Mouse (Mus musculus) myocyte (in vitro differentiated cells): ENCODE data around the gene Zfp574. TPM values are rescaled to one million over a fixed set of nuclear protein-coding genes. Genes with fewer than 3 reads are reported as not detected.

Experiments
- H3K27me3 ChIP-seq: one replicate; pipeline ENCODE4 v1.6.1; 2011; ENCODE audit not compliant: control insufficient read depth, insufficient read depth, insufficient read length
- H3K36me3 ChIP-seq: one replicate; pipeline ENCODE4 v1.6.1; 2011; ENCODE audit not compliant: control insufficient read depth, insufficient read depth
- H3K4me2 ChIP-seq: one replicate; pipeline ENCODE4 v1.6.1; 2011; ENCODE audit warnings: low read depth, control low read depth
- H3K4me3 ChIP-seq: one replicate; pipeline ENCODE4 v1.5.1; 2011; ENCODE audit warnings: mild to moderate bottlenecking, control low read depth, moderate library complexity
- H3K79me2 ChIP-seq: one replicate; pipeline ENCODE4 v1.6.1; 2011; ENCODE audit not compliant: control insufficient read depth, insufficient read depth
- H3ac ChIP-seq: one replicate; pipeline ENCODE4 v1.6.1; 2011; ENCODE audit not compliant: control insufficient read depth, insufficient read length
- CEBPB ChIP-seq: IDR thresholded peaks from 2 replicates; pipeline ENCODE4 v1.6.1; 2011; ENCODE audit warnings: mild to moderate bottlenecking, moderate library complexity; ENCODE audit not compliant: poor library complexity, insufficient read depth, severe bottlenecking
- E2F4 ChIP-seq: IDR thresholded peaks from one replicate; pipeline ENCODE4 v1.6.1; 2011; ENCODE audit warnings: mild to moderate bottlenecking, control low read depth, moderate library complexity; ENCODE audit not compliant: insufficient read depth
- MAX ChIP-seq: IDR thresholded peaks from one replicate; pipeline ENCODE4 v1.6.1; 2011; ENCODE audit warnings: low read depth, mild to moderate bottlenecking, control low read depth
- MYOD1 ChIP-seq, 3 experiments: IDR thresholded peaks; one replicate each; pipeline ENCODE4 v1.6.1; 2011; ENCODE audit warnings: control low read depth in 2 of 3, low read depth in 2 of 3, mild to moderate bottlenecking in 2 of 3, moderate library complexity in 1 of 3; ENCODE audit not compliant: insufficient read length in 2 of 3, control insufficient read depth in 1 of 3
- MYOG ChIP-seq, 3 experiments: IDR thresholded peaks; one replicate each; pipeline ENCODE4 v1.6.1; 2011; ENCODE audit warnings: control low read depth in 2 of 3, low read depth in 2 of 3, mild to moderate bottlenecking in 2 of 3; ENCODE audit not compliant: insufficient read length in 2 of 3, control insufficient read depth in 1 of 3, insufficient read depth in 1 of 3
- POLR2A ChIP-seq: IDR thresholded peaks from one replicate; pipeline ENCODE4 v1.6.1; 2011; ENCODE audit warnings: low read depth, mild to moderate bottlenecking, control low read depth, moderate library complexity; ENCODE audit not compliant: insufficient read length
- POLR2AphosphoS2 ChIP-seq: IDR thresholded peaks from one replicate; pipeline ENCODE4 v1.6.1; 2011; ENCODE audit warnings: low read depth, control low read depth; ENCODE audit not compliant: insufficient read length
- REST ChIP-seq: IDR thresholded peaks from one replicate; pipeline ENCODE4 v1.6.1; 2011; ENCODE audit warnings: mild to moderate bottlenecking, control low read depth, moderate library complexity; ENCODE audit not compliant: insufficient read depth, insufficient read length
- SRF ChIP-seq: IDR thresholded peaks from one replicate; pipeline ENCODE4 v1.6.1; 2011; ENCODE audit warnings: low read depth; ENCODE audit not compliant: control insufficient read depth, insufficient read length
- TCF12 ChIP-seq: IDR thresholded peaks from one replicate; pipeline ENCODE4 v1.6.1; 2011; ENCODE audit warnings: mild to moderate bottlenecking, control low read depth; ENCODE audit not compliant: poor library complexity, insufficient read depth, severe bottlenecking
- TCF3 ChIP-seq: IDR thresholded peaks from one replicate; pipeline ENCODE4 v1.6.1; 2011; ENCODE audit warnings: low read depth, control low read depth; ENCODE audit not compliant: insufficient read length
- USF1 ChIP-seq: IDR thresholded peaks from one replicate; pipeline ENCODE4 v1.6.1; 2011; ENCODE audit warnings: low read depth, mild to moderate bottlenecking, control low read depth, moderate library complexity
- polyA plus RNA-seq: library from polyadenylated mRNA; unstranded; fragments of >200 nt; fragmentation: generic; extraction: Trizol; gene quantifications from one replicate; pipeline ENCODE4 v1.2.1, GENCODE M21; 2012; ENCODE audit warnings: missing spikeins

The Zfp574 gene
- polyA plus RNA-seq, 1 experiment = 10.8 TPM

- Histone ChIP-seq H3ac (no peak overlapping the region), H3K4me2 (no peak overlapping the region), H3K36me3 (no peaks in the 10 kb centered on the region), H3K27me3 (no peaks in the 10 kb centered on the region), H3K79me2 (no peaks in the 10 kb centered on the region), H3K4me3 (no peak overlapping the region)
- TF ChIP-seq TCF3 (no peak), USF1 (no peak), CEBPB (no peak), TCF12 (no peak), REST (no peak), POLR2A (no peak), POLR2AphosphoS2 (no peak)
Observed at GRCm38 (mm10) chr7:25049295-25049930, 23.0 kb upstream of the Zfp574 start.

- H3K79me2 ChIP-seq = no peaks in the 10 kb centered on the region
- H3ac ChIP-seq = no peak overlapping the region
- TF ChIP-seq REST (no peak), SRF (no peak), USF1 (no peak), TCF12 (no peak), E2F4 (no peak), POLR2AphosphoS2 (no peak), CEBPB (no peak), TCF3 (no peak), POLR2A (no peak)
- no peak overlapping the region for H3K4me3 ChIP-seq
- H3K36me3 ChIP-seq = no peaks in the 10 kb centered on the region
- H3K27me3 ChIP-seq = no peaks in the 10 kb centered on the region
- H3K4me2 ChIP-seq = no peak overlapping the region
Observed at GRCm38 (mm10) chr7:25052587-25052986, 19.8 kb upstream of the Zfp574 start.

- H3K4me2 ChIP-seq = no peak overlapping the region
- no peak overlapping the region for H3ac ChIP-seq
- TF ChIP-seq POLR2AphosphoS2 (no peak), USF1 (no peak), POLR2A (no peak), E2F4 (no peak), MYOG (IDR thresholded peaks at IDR 0.05; ENCODE audit: control insufficient read depth in 1 of 3, insufficient read depth in 1 of 3, insufficient read length in 2 of 3, low read depth in 2 of 3) (no peak), TCF3 (no peak), MYOD1 (IDR thresholded peaks at IDR 0.05; ENCODE audit: control insufficient read depth in 1 of 3, insufficient read length in 2 of 3, low read depth in 2 of 3) (no peak)
- no peaks in the 10 kb centered on the region for H3K79me2 ChIP-seq
- H3K4me3 ChIP-seq = no peak overlapping the region
- H3K36me3 ChIP-seq = no peaks in the 10 kb centered on the region
- H3K27me3 ChIP-seq = no peaks in the 10 kb centered on the region
Observed at GRCm38 (mm10) chr7:25056951-25057350, 15.4 kb upstream of the Zfp574 start.

- no peak overlapping the region for H3ac ChIP-seq
- H3K4me2 ChIP-seq = no peak overlapping the region
- H3K79me2 ChIP-seq = no peaks in the 10 kb centered on the region
- H3K27me3 ChIP-seq = no peaks in the 10 kb centered on the region
- H3K4me3 ChIP-seq = no peak overlapping the region
- no peaks in the 10 kb centered on the region for H3K36me3 ChIP-seq
- TF ChIP-seq POLR2AphosphoS2 (no peak), E2F4 (no peak), CEBPB (no peak), MYOD1 (IDR thresholded peaks at IDR 0.05; ENCODE audit: control insufficient read depth in 1 of 3, insufficient read length in 2 of 3, low read depth in 2 of 3) (no peak), TCF3 (no peak), MAX (no peak), USF1 (no peak), TCF12 (no peak), SRF (no peak), MYOG (IDR thresholded peaks at IDR 0.05; ENCODE audit: control insufficient read depth in 1 of 3, insufficient read depth in 1 of 3, insufficient read length in 2 of 3, low read depth in 2 of 3) (no peak), REST (no peak), POLR2A (no peak)
Observed at GRCm38 (mm10) chr7:25057888-25058287, 14.5 kb upstream of the Zfp574 start.

- no peaks in the 10 kb centered on the region for H3K79me2 ChIP-seq
- H3K4me2 ChIP-seq = no peak overlapping the region
- TF ChIP-seq USF1 = no peak
- no peaks in the 10 kb centered on the region for H3K27me3 ChIP-seq
- H3ac ChIP-seq = no peak overlapping the region
- H3K4me3 ChIP-seq = no peak overlapping the region
- H3K36me3 ChIP-seq = no peaks in the 10 kb centered on the region
Observed at GRCm38 (mm10) chr7:25058394-25058793, 14.0 kb upstream of the Zfp574 start.
